Mouse (Mus musculus) ES-E14 (cell line): ENCODE measurements around the gene Bcam.

Experiments used
- CHD2 ChIP-seq: IDR thresholded peaks from 2 replicates; pipeline ENCODE4 v1.6.1; 2014; ENCODE audit warnings: mild to moderate bottlenecking, low read depth, low read length, inconsistent platforms
- HCFC1 ChIP-seq: IDR thresholded peaks from 2 replicates; pipeline ENCODE4 v1.6.1; 2012; ENCODE audit warnings: low read length, inconsistent platforms, borderline replicate concordance; ENCODE audit not compliant: insufficient read depth
- MAFK ChIP-seq: IDR thresholded peaks from 2 replicates; pipeline ENCODE4 v1.6.1; 2014; ENCODE audit warnings: mild to moderate bottlenecking, low read depth, low read length, inconsistent platforms; ENCODE audit not compliant: insufficient read depth
- ZC3H11A ChIP-seq: IDR thresholded peaks from 2 replicates; pipeline ENCODE4 v1.6.1; 2012; ENCODE audit warnings: low read depth, mild to moderate bottlenecking, inconsistent platforms, low read length, borderline replicate concordance
- ZNF384 ChIP-seq: IDR thresholded peaks from 2 replicates; pipeline ENCODE4 v1.6.1; 2012; ENCODE audit warnings: low read depth, low read length, inconsistent platforms

- no peak for TF ChIP-seq CHD2
- TF ChIP-seq ZC3H11A: no peak
- no peak for TF ChIP-seq MAFK
- 0 out of 2 replicates have a peak, but pooled peaks have one; percentile 41 for TF ChIP-seq HCFC1
- TF ChIP-seq ZNF384: 0 out of 2 replicates have a peak, but pooled peaks have one; percentile 10
Observed at GRCm38 (mm10) chr7:19749389-19750216, 21.2 kb downstream of the Bcam start.
